Mouse (Mus musculus) stomach, postnatal 0 days (tissue): Measurements from ENCODE around the gene Mamstr.

Experiments used
- CTCF ChIP-seq: IDR thresholded peaks from 2 replicates; pipeline ENCODE4 v1.5.1; 2016; ENCODE audit warnings: antibody characterized with exemption, low read depth, mild to moderate bottlenecking, moderate library complexity
- EP300 ChIP-seq: optimal IDR thresholded peaks from 2 replicates; pipeline ENCODE3; 2016; ENCODE audit warnings: antibody characterized with exemption

GRCm38 (mm10) chr7:45630064-45630907 lies 9.5 kb upstream of the Mamstr start:
- no peak for TF ChIP-seq CTCF
- TF ChIP-seq EP300 = no peak
